Mouse (Mus musculus) hindbrain, embryonic 11.5 days (tissue): ENCODE results near the gene Mprip. TPM values are rescaled to one million over a fixed set of nuclear protein-coding genes. Genes with fewer than 3 reads are reported as not detected.
A peak's percentile ranks its signal among the peaks of the same experiment; 100 is the strongest.

Experiments
- ATAC-seq: fragments of 200-750 bp; cut with Nextera tagmentation; 2 replicates; pipeline ENCODE4 v1.8.0; 2017; ENCODE audit warnings: mild to moderate bottlenecking, moderate TSS enrichment, moderate library complexity; ENCODE audit not compliant: low FRiP score
- DNase-seq: peaks from one replicate; pipeline ENCODE4 v3.0.0-alpha.2; 2015; ENCODE audit warnings: low spot score
- H3K27ac ChIP-seq: fragments of 300-500 bp; sonication (generic); 2 replicates; pipeline ENCODE4 v1.5.1; 2014; ENCODE audit warnings: mild to moderate bottlenecking, low read depth, low read length
- H3K27me3 ChIP-seq: fragments of 300-500 bp; sonication (generic); 2 replicates; pipeline ENCODE4 v1.6.1; 2014; ENCODE audit warnings: mild to moderate bottlenecking, low read length, moderate library complexity, mixed read lengths; ENCODE audit not compliant: control insufficient read depth, insufficient read depth
- H3K36me3 ChIP-seq: fragments of 300-500 bp; sonication (generic); 2 replicates; pipeline ENCODE4 v1.6.1; 2014; ENCODE audit warnings: mild to moderate bottlenecking, low read length, moderate library complexity, mixed read lengths; ENCODE audit not compliant: control insufficient read depth, insufficient read depth
- H3K4me1 ChIP-seq: fragments of 300-500 bp; sonication (generic); replicated peaks from 2 replicates; pipeline ENCODE4 v1.6.1; 2014; ENCODE audit warnings: low read length, mixed read lengths; ENCODE audit not compliant: control insufficient read depth, insufficient read depth
- H3K4me2 ChIP-seq: fragments of 300-500 bp; sonication (generic); replicated peaks from 2 replicates; pipeline ENCODE4 v1.6.1; 2014; ENCODE audit warnings: mild to moderate bottlenecking, low read depth, low read length
- H3K4me3 ChIP-seq: fragments of 300-500 bp; sonication (generic); 2 replicates; pipeline ENCODE4 v1.5.1; 2014; ENCODE audit warnings: low read depth, low read length
- H3K9ac ChIP-seq: fragments of 300-500 bp; sonication (generic); 2 replicates; pipeline ENCODE4 v1.6.1; 2014; ENCODE audit warnings: low read depth, low read length
- H3K9me3 ChIP-seq: fragments of 300-500 bp; sonication (generic); 2 replicates; pipeline ENCODE4 v1.6.1; 2016; ENCODE audit warnings: low read length; ENCODE audit not compliant: control insufficient read depth
- WGBS: fragments of 180-500 bp; shearing (Covaris S2); extraction: QIAGEN DNeasy Blood & Tissue Kit; methylation state at CpG from one replicate; pipeline ENCODE4 v1.1.7; 2014; 5-methylcytosine and 5-hydroxymethylcytosine counted together
- polyA plus RNA-seq: library from polyadenylated mRNA; unstranded; fragments of >200 nt; fragmentation: Nextera tagmentation; extraction: Ambion mirVana; gene quantifications from 2 replicates; pipeline ENCODE4 v1.2.1, GENCODE M21; 2014

Mprip gene
- polyA plus RNA-seq, 1 experiment from 2014 or later, result 49.7 TPM

- no peak for DNase-seq
- Histone ChIP-seq H3K4me1 (no peaks in the 10 kb centered on the region), H3K4me2 (no peak overlapping the region), H3K27ac (no peak overlapping the region), H3K36me3 (peaks cover 29% of the 10 kb centered on the region), H3K9ac (no peak overlapping the region), H3K9me3 (no peaks in the 10 kb centered on the region), H3K4me3 (no peak overlapping the region), H3K27me3 (no peaks in the 10 kb centered on the region)
- WGBS, result 90% methylated on average over 8 of the region's 8 CpGs
- ATAC-seq, result no peak
These were observed 140.8 kb downstream of the Mprip start for GRCm38 (mm10) chr11:59801881-59802280.

GRCm38 (mm10) chr11:59803516-59803915 lies 142.4 kb downstream of the Mprip start:
- H3K9ac ChIP-seq, result no peak overlapping the region
- 90% methylated on average over 14 of the region's 14 CpGs for WGBS
- H3K9me3 ChIP-seq, result no peaks in the 10 kb centered on the region
- DNase-seq, result no peak
- no peaks in the 10 kb centered on the region for H3K27me3 ChIP-seq
- no peak overlapping the region for H3K4me3 ChIP-seq
- H3K27ac ChIP-seq, result no peak overlapping the region
- H3K36me3 ChIP-seq, result peaks cover 25% of the 10 kb centered on the region
- no peaks in the 10 kb centered on the region for H3K4me1 ChIP-seq
- ATAC-seq, result no peak
- H3K4me2 ChIP-seq, result no peak overlapping the region

- Histone ChIP-seq H3K4me2 (no peak overlapping the region), H3K27ac (no peak overlapping the region), H3K27me3 (no peaks in the 10 kb centered on the region), H3K9me3 (no peaks in the 10 kb centered on the region), H3K36me3 (peaks cover 18% of the 10 kb centered on the region), H3K4me3 (no peak overlapping the region), H3K4me1 (peaks cover 5% of the 10 kb centered on the region; the same call in 1 of the 2 replicates), H3K9ac (no peak overlapping the region)
- no peak for ATAC-seq
- DNase-seq, result no peak
- WGBS, result 91% methylated on average over 22 of the region's 22 CpGs
These were observed 143.5 kb downstream of the Mprip start for GRCm38 (mm10) chr11:59804409-59805110.

- Histone ChIP-seq H3K27ac (no peak overlapping the region), H3K4me1 (peaks cover 5% of the 10 kb centered on the region; the same call in 1 of the 2 replicates), H3K9me3 (no peaks in the 10 kb centered on the region), H3K4me3 (no peak overlapping the region), H3K9ac (no peak overlapping the region), H3K4me2 (no peak overlapping the region), H3K36me3 (peaks cover 17% of the 10 kb centered on the region), H3K27me3 (no peaks in the 10 kb centered on the region)
- no peak for DNase-seq
- WGBS, result 87% methylated on average over 1 of the region's 1 CpGs
- no peak for ATAC-seq
These were observed 144.2 kb downstream of the Mprip start for GRCm38 (mm10) chr11:59805256-59805655.

GRCm38 (mm10) chr11:59805656-59806055 lies 144.6 kb downstream of the Mprip start:
- 98% methylated on average over 2 of the region's 2 CpGs for whole genome bisulfite sequencing
- H3K36me3 ChIP-seq, result peaks cover 13% of the 10 kb centered on the region
- no peaks in the 10 kb centered on the region for H3K9me3 ChIP-seq

GRCm38 (mm10) chr11:59808170-59808960 lies 147.3 kb downstream of the Mprip start:
- no peaks in the 10 kb centered on the region for H3K27me3 ChIP-seq
- DNase-seq (no peak), ATAC-seq (no peak)
- 73% methylated on average over 14 of the region's 14 CpGs for WGBS
- peak overlapping the region; percentile 75 for H3K4me3 ChIP-seq
- no peak overlapping the region for H3K27ac ChIP-seq
- H3K9me3 ChIP-seq, result no peaks in the 10 kb centered on the region
- H3K36me3 ChIP-seq, result peaks cover 2% of the 10 kb centered on the region; the same call in 1 of the 2 replicates
- H3K4me2 ChIP-seq, result peak overlapping the region; percentile 70
- H3K4me1 ChIP-seq, result peaks cover 5% of the 10 kb centered on the region; the same call in 1 of the 2 replicates
- peak overlapping the region; percentile 97; the same call in 1 of the 2 replicates for H3K9ac ChIP-seq

More at GRCm38 (mm10) chr11:59805656-59806055, 144.6 kb downstream of the Mprip start:
- H3K4me2 ChIP-seq, result no peak overlapping the region
- H3K27ac ChIP-seq, result no peak overlapping the region
- no peak overlapping the region for H3K4me3 ChIP-seq
- ATAC-seq (no peak), DNase-seq (no peak)
- no peaks in the 10 kb centered on the region for H3K27me3 ChIP-seq
- H3K9ac ChIP-seq, result no peak overlapping the region
- peaks cover 5% of the 10 kb centered on the region; the same call in 1 of the 2 replicates for H3K4me1 ChIP-seq

GRCm38 (mm10) chr11:59809071-59809669 lies 148.1 kb downstream of the Mprip start:
- no peaks in the 10 kb centered on the region for H3K27me3 ChIP-seq
- H3K36me3 ChIP-seq, result no peaks in the 10 kb centered on the region
- DNase-seq (no peak), ATAC-seq (peak; percentile 41; the same call in 1 of the 2 replicates)
- H3K9me3 ChIP-seq, result no peaks in the 10 kb centered on the region
- H3K4me2 ChIP-seq, result peak overlapping the region; percentile 70
- WGBS, result 2% methylated on average over 15 of the region's 15 CpGs
- peak overlapping the region; percentile 95 for H3K27ac ChIP-seq
- peak overlapping the region; percentile 97 for H3K9ac ChIP-seq
- H3K4me3 ChIP-seq, result peak overlapping the region; percentile 75
- H3K4me1 ChIP-seq, result peaks cover 5% of the 10 kb centered on the region; the same call in 1 of the 2 replicates

- DNase-seq (peak; percentile 89), ATAC-seq (peak; percentile 96)
- H3K36me3 ChIP-seq, result no peaks in the 10 kb centered on the region
- peak within 1 kb of the TSS; percentile 75 for H3K4me3 ChIP-seq
- peaks cover 5% of the 10 kb centered on the region; the same call in 1 of the 2 replicates for H3K4me1 ChIP-seq
- H3K9ac ChIP-seq, result peak within 1 kb of the TSS; percentile 97
- peak within 1 kb of the TSS; percentile 95 for H3K27ac ChIP-seq
- no peaks in the 10 kb centered on the region for H3K9me3 ChIP-seq
- no peaks in the 10 kb centered on the region for H3K27me3 ChIP-seq
- WGBS, result 0% methylated on average over 52 of the region's 52 CpGs
- H3K4me2 ChIP-seq, result peak within 1 kb of the TSS; percentile 70
These were observed 148.8 kb downstream of the Mprip start, which contains the start of gene Flcn for GRCm38 (mm10) chr11:59809670-59810474. Gene Flcn, minus strand, starts transcription at chr11:59810016.
